Mouse (Mus musculus) urinary bladder, postnatal 4 days (tissue): ENCODE results near the gene Tbx19.
A peak's percentile ranks its signal among the peaks of the same experiment; 100 is the strongest.

Experiments used
- DNase-seq, 2 experiments: peaks; one replicate each; pipeline ENCODE4 v3.0.0; 2021 to 2022; ENCODE audit warnings: low spot score in 2 of 2

Tbx19 gene

DNA sequence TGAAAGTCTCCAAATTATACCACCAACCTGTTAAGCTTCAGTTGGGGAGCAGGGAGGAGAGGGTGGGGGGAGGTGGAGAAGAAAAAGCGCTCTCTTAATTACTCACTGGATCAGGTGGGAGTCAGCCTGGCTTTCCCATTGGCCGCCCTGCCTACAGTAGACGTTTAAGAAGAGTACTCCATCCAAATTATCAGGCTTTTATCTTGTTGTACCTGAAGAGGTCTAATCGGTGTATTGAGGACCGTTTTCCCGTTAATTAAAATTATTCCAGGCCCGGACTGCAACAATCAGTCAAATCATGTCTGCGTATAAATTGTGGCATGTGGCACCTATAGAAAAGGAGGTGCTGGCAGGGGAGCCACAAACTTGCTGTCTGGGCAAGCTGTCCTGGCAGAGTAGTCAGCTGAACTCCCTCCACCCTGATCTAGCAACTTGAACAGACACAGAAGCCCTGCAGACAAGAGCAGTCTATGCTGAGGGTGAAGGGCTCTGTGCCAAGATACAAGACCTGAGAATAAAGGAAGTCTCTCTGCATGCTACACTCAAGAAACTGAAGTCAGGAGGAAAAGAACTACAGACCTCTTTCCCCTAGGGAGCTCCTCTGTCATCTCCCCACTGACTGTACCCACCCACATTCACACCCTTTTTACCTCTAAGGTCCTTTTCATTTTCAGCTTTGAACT is at the start of gene Tbx19:
TSS of gene Tbx19 (minus strand) at position 51 of the 683 bp plus-strand sequence.
- no peak for DNase-seq

DNA sequence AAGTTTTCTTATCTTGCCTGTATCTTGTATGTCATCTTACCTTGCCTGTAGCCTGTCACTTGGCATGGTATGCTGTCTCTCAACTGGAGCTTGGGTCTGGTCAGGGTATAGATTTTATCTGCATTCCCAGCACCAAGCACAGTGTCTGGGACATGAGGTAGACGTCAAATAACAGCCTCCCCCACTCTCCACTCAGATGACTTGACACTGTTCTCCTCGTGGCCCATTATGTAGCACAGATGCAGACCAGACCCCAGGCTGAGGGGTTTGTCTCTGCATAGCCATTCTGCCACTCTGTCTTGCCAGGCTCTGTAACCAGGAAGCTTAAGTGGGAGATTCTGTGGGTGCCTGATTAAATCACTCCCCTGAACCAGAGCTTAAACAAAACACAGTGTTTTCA is 45.0 kb upstream of the Tbx19 start:
- DNase-seq, result no peak

DNA sequence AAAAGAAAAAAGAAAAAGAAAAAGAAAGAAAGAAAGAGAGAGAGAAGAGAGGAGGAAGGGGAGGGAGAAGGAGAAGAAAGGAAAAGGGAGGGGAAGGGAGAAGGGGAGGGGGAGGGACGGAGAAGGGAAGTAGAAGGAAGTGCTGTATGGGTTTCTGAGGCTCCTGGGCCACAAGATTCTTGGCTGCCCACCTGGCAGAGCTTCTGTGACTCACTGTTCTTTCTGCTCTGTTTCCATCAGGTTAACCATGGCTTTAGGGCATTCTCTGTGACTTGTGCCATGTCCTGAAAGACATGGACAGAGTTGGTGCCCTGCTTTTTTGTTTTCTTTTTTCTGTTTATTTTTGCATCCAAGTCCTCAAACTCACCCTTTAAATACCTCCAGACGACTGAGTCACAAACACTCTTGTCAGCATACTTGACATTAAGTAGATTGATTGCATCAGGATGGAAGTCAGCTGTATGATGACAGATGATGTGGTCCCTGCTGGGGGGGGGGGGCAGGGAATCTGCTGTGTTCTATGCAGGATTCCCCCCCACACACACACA is 43.0 kb upstream of the Tbx19 start:
- no peak for DNase-seq

DNA sequence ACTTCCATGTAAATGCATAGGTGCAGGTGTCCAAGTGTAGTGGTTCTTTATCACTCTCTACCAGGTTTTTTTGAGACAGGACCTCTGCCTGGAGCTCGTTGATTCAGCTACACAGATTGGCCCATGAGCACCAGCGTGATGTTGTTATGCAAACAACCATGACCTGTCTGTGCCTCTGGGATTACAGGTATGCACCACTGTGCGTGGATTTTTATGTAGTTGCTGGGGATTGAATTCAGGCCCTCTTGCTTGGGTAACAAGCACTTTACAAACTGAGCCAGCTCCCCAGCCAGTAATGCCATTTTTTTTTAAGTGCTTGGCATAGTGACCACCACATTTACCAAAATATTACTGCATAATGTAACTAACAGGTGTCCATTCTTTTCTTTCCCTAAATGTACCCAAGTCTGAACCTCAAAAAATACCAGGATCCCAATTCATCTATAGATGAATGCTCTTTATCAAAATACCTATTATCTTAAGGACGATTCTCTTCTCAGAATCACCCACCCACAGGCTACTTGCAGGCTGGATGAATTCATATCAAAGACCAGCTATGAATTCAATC is 41.0 kb upstream of the Tbx19 start:
- DNase-seq, result no peak

DNA sequence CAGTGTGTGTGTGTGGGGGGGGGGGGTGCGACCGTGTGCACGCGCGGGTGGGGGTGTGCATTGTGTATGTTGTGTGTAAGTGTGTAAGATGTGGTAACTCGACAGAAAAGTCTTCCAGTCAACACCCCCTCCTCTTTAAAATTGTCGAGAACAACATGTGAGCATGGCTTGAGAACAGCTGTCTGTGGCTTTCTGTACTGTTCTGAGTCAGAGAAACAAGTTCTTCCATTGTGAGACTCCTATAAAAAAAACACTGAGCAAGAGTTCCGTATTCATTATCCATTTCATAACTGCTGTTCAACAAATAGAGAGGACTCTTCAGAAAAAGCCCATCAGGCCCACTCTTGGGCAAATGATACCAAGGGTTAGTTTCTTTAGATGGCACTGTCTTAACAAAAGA is 40.2 kb upstream of the Tbx19 start:
- DNase-seq, result no peak

DNA sequence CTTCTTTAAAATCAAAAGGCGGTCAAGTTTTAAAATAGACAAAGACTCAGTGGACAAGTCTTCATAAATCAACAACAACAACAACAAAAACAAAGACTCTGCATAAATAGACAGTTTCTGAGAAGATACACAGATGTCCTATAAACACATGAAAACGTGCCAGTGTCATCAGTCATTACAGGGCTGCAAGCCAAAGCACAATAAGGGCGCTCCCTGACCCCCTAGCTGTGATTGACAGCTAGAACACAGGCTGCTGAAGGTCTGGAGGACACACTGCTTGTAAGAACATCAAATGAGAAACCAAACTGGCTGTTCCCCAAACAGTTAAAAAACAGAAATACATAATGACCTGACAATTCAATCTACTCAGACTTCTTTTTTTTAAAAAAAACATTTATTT is 39.1 kb upstream of the Tbx19 start:
- no peak for DNase-seq

DNA sequence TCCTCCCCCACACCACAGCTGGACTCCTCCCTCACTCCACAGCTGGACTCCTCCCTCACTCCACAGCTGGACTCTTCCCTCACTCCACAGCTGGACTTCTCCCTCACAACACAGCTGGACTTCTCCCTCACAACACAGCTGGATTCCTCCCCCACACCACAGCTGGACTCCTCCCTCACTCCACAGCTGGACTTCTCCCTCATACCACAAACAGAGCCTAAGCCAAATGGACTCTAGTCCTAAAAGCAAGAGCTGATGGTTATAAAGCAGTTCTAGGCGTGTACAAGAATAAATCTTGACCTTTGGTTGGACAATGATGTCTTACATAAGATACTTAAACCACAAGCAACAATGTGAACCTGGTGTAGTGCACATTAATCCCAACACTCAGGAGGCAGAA is 38.4 kb upstream of the Tbx19 start:
- DNase-seq, result no peak

DNA sequence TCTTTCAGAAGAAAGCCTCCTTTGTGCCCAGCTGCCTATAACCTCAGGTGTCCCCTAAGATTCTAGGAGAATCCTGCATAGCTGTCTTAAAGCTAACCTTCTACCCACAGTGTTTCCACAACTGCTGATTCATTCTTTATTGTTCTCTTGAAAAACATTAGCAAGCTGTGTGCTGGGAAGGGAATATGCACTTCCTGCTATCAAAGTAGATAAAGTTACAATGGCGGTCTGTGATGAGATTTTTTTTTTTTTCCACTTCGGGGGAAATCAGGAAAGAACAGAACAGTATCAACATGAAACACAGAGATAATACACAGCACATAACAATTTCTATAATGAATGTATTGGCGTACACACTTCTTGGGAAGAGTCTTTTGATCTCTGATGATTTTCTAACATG is 37.3 kb upstream of the Tbx19 start:
- no peak for DNase-seq

DNA sequence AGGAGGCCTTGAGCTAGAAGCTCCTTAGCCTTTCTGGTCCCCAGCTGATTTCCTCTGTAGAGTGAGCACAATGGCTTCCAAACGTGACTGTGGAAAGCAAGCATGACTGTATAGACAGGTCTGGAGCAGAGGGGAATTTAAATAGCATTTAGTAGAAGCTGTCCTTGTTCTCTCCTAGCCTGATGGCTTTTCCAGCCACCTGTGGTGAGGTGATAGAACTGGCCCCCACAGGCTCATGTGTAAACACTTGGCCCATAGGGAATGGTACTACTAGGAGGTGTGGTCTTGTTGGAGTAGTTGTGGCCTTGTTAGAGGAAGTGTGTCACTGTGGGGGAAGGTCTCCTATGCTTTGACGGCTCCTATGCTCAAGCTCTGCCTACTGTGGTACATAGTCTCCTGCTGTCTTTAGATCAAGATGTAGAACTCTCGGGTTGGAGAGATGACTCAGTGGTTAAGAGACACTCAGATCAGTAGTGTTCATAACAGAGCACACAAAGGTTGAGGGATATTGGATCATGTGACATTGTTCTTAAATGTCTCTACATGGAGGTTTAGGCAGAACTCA is 34.9 kb upstream of the Tbx19 start:
- DNase-seq, result no peak

DNA sequence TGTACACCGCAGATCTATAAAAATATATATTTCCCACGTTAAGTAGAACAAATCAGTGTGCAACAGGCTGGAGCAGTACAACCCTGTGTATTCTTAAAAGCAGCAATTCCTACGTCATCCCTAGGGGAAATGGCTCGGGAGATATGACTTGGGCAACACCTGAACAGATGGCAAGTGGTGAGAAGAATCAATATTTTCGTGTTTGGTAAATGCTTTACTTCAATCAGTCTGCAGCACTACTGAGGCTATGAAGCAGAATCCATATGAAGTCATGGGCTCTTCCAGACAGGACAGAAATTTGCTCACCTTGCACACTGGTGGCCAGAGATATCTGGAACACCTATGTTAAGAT is 34.1 kb upstream of the Tbx19 start:
- no peak for DNase-seq

DNA sequence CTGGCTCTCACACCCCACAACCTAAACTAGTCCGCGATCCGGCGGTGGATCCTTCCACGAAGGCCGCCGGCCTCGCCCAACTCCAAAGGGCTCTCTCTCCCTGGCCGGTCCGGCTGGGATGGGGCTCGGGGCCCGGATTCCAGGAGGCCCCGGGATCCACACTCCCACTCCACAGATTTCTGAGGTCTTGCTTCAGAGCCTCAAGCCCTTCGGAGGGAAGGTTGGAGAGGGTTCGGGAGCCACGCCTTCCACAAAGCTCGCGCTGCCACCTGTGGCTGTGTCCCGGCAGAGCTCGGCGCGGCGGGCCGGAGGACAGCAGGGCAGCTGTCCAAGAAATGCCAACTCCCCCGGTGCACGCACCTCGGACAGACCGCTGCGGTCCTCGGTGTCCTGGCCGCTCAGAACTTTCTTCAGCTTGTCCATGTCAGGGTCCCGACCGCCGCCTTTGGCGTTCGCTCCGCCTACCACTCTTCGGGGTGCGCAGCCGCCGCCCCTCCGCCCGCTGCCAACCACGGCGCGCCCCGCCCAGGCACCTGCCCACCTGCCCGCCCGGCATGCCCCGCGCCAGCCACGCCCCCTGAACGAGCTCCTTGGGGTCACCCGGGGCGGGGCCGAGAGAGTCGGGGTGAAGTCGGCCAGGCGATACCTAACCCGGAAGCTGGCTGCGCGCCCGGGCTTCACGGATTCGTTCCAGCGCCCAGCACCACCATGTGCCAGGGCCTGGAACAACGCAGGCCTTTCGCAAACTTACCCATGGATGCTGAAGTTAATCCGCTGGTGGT is 33.5 kb upstream of the Tbx19 start, which contains the start of gene Sft2d2:
TSS of gene Sft2d2 (minus strand) at position 559 of the 782 bp plus-strand sequence.
- peak; percentile 83 to 90 for DNase-seq

DNA sequence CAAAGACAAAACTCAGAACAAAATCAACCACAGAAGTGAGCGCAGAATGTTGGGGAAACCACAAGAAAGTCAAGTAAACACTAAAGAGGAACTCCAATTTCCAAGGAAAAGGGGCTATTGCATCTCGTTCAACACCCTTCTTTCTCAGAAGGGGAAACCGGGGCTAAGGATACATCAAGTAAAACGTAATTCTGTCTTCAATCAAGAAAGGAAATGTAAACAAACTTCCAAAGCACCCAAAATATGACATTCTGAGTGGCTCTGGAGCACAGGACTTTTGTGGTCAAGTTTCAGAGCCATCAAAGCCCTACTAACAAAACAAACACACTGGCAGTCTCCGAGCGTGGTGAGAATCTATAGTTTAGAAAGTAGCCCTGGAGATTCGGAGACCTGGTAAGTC is 32.9 kb upstream of the Tbx19 start:
- DNase-seq, result no peak

DNA sequence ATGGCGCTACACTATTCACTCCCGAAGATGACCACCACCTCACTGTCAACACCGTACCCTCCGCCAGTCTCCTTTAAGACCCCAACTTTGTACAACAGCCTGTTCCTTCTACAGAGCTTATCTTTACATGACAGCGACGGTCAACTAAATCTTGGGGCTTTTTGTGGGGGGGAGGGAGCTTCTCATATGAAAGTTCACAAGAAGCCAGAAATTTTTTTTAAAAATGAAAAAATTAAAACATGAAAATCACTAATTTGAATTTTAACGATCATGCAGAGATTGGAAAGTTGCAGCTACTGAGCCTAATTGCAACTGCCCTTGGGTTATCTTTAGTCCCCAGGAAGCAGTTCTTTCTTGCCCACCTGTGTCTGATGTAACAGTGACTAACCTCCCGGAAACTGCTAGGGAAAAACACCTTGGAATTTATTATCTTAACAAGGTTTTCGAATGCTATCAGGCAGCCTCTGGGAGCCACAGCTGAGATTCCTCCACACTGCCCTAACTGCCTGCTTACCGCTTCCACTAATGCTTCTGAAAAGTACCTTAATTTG is 32.2 kb upstream of the Tbx19 start:
- DNase-seq, result no peak

DNA sequence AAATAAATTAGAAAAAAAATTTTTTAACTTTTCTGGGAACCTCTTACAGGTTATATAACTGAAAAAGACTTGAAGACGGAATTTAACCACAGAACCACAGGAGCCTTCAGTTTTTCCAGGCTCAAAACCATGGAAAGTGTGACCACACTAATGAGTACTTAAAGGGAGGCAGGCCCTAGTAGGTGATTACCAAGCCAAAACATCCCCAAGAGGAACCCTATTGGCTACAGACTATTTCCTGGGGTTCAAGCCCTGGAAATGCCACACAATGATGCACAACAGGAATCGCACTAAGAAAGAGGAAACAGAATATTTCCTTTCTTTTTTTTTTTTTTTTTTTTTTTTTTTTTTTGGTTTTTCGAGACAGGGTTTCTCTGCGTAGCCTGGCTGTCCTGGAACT is 31.5 kb upstream of the Tbx19 start:
- DNase-seq, result no peak

DNA sequence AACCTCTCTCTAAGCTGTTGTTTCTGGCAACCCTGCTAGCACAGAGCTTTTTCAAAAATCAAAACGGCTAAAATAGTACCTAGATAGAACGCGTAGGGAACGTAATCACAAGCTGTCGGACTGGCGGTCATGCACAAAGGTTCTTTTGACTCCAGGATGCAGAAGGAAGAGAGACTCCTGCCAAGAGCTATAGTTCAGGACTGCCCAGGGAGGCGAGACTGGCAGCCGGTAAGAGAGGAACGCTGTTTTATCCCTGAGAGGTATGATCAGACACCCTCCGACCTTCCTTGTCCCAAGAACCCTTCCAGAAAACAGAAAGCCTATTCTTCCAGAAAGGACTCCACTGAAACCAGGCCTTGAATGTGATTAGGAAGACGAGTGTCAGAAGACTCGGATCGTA is 31.0 kb upstream of the Tbx19 start:
- DNase-seq, result no peak

DNA sequence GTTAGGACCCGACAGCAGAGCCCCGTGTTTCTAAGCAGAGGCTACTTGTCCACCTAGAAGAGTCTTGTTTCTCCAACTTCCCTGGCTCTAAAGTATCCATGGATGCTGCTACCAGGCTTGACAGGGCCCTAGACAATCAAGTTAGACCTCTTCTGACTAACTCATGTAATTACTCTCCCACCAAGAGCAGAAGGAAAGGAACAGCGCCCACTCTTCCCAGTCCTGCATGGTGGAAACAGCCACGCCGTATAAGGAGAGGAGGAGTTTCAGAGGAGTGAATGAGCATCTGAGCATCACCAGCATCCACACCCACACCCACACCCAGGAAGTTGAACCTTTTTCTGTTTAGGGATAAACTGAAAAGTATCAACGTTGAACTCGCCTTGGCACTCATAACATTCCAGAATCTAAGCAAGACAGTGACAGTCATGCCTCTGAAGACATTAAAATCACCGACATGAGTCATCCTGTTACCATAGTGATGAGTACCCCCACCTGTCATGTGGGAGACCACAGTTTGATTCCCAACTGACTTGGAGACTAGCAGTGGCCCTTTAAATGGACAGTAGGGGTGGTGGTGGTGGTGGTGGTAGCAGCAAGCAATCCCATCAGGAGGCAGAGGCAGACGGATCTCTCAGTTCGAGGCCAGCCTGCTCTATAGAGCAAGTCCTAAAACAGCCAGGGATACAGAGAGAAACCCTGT is 30.1 kb upstream of the Tbx19 start:
- no peak for DNase-seq

DNA sequence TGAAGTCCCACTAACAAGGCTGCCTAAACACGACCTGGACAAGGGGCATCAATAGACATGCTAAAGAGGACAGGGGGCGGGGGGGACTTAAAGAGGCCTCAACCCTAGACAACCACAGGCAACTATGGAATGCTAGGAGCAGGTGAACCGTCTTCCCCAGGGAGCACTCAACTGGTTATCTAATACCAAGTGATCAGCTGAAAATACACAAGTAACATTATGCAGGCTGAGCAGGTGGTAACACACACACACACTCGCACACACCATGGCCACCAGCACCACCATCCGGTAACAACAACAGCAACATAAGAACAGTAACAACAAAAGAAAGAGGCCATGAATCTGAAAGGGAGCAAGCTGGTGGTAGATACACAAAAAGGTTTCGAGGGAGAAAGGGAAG is 29.5 kb upstream of the Tbx19 start:
- no peak for DNase-seq

DNA sequence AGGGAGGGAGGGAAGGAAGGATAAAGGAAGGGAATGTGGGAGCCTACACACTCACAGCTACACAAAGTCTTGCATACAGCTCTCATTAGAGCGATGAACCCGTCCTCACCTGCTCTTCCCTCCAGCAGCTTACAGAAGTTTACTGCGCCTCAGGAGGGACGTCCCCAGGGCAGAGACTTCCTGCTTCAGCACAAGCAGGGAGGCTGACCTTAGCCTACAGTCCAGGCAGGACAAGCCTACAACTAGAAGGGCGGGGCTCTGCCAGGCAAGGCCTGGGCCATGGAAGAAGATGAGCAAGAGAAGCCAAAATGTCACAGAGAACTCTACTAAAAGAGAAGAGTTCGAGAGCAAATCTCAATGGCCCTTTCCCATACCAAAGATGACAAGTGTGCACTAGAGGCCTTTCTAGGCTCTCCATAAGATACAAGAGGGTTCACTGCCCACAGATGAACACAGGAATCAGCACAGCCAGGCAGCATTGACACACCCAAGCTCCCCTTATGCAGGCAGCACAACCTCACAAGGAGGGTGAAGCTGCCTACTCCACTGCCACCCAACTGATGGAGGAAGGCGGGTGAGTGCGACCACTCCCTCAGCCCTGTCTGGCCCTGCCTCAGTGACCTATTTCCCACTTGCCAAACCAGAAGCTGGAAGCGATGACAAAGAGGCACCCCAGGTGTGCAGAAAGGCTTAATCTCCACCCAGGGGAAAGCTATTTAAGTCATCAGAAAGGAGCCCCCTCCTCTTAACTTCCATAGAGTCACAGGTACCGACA is 28.4 kb upstream of the Tbx19 start:
- DNase-seq, result no peak

DNA sequence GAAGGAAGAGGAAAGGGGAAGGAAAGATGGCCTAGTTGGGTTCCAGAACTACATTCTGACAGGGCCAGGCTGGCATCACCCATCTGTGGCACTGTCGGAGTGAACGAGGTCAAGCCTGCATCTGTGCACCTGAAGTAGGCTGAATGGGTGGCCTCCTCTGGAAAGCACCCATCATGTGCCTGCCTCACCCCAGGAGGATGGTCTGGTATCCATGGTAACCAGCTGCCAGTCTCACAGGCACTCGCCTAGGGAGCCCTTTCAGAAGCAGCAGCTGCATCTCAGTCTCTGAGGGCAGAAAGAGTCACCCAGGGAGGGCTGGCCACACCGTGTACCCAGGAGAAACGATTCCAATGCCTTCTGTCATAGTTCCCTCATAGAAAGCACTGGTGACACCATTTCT is 26.8 kb upstream of the Tbx19 start:
- DNase-seq, result no peak

DNA sequence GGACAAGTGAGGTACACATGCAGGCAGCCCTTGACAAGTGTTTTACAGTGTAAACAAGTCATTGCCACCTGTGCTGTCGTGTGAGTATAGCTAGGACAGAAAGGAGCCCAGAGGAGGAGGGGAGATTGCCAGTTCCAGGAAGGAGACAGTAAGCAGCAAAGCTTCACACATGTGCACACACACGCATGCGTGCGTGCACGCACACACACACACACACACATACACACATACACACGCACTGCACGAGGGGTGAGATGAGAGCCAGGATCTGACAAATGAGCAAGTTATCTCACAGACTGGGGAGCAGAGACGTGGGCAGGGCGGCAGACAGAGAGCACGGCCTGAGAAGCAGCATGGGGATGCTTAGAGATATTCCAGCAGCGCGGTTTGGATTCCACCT is 25.9 kb upstream of the Tbx19 start:
- DNase-seq, result no peak

DNA sequence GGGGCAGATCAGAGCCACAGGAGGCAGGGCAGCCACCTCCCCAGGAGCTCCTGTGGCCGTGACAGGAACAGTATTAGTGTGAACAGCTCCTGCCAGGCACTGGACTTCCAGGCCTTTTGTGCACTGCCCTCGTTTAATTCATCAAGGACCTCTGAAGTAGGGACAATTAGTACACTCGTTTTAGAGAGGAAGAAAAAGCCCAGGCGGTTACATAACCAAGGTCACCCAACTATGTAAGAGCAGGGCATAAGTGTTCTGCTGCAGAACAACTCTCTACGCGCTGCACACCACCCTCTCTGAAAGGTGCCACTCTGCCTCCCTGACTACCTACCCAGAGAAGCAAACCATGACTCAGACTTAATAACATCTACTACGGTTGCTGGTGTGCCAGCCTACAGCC is 24.5 kb upstream of the Tbx19 start:
- no peak for DNase-seq
